Mouse (Mus musculus) kidney, adult 18-20 months (tissue): ENCODE measurements around the gene Boc.

Source experiments
- DNase-seq: peaks from one replicate; pipeline ENCODE4 v3.0.0; 2021

The Boc gene

GRCm38 (mm10) chr16:44526689-44527088 lies 32.0 kb downstream of the Boc start:
- no peak for DNase-seq

GRCm38 (mm10) chr16:44526044-44526443 lies 32.7 kb downstream of the Boc start:
- no peak for DNase-seq

GRCm38 (mm10) chr16:44523595-44523994 lies 35.1 kb downstream of the Boc start:
- no peak for DNase-seq

GRCm38 (mm10) chr16:44516498-44516897 lies 42.2 kb downstream of the Boc start:
- no peak for DNase-seq

GRCm38 (mm10) chr16:44510521-44511213 lies 48.0 kb downstream of the Boc start:
- DNase-seq: no peak

GRCm38 (mm10) chr16:44509458-44510344 lies 49.0 kb downstream of the Boc start:
- DNase-seq: no peak

GRCm38 (mm10) chr16:44508772-44509171 lies 49.9 kb downstream of the Boc start:
- DNase-seq: no peak

GRCm38 (mm10) chr16:44508025-44508424 lies 50.7 kb downstream of the Boc start:
- DNase-seq: no peak

- no peak for DNase-seq
These were observed 51.4 kb downstream of the Boc start for GRCm38 (mm10) chr16:44507027-44507929.

- DNase-seq: no peak
These were observed 53.5 kb downstream of the Boc start for GRCm38 (mm10) chr16:44505243-44505642.

GRCm38 (mm10) chr16:44502895-44503575 lies 55.7 kb downstream of the Boc start:
- no peak for DNase-seq

- DNase-seq: no peak
These were observed 56.4 kb downstream of the Boc start for GRCm38 (mm10) chr16:44502325-44502724.

GRCm38 (mm10) chr16:44501783-44502182 lies 56.9 kb downstream of the Boc start:
- DNase-seq: no peak

- DNase-seq: no peak
These were observed 60.2 kb downstream of the Boc start for GRCm38 (mm10) chr16:44498447-44498846.

- DNase-seq: no peak
These were observed 61.7 kb downstream of the Boc start for GRCm38 (mm10) chr16:44496971-44497464.

- DNase-seq: peak; percentile 34
These were observed 64.1 kb downstream of the Boc start for GRCm38 (mm10) chr16:44494441-44495108.

- no peak for DNase-seq
These were observed 64.8 kb downstream of the Boc start for GRCm38 (mm10) chr16:44493868-44494267.

- no peak for DNase-seq
These were observed 66.0 kb downstream of the Boc start for GRCm38 (mm10) chr16:44492706-44493105.

GRCm38 (mm10) chr16:44492151-44492550 lies 66.5 kb downstream of the Boc start:
- no peak for DNase-seq

- no peak for DNase-seq
These were observed 67.6 kb downstream of the Boc start for GRCm38 (mm10) chr16:44491051-44491450.

- no peak for DNase-seq
These were observed 71.5 kb downstream of the Boc start for GRCm38 (mm10) chr16:44487194-44487593.

GRCm38 (mm10) chr16:44486612-44487011 lies 72.1 kb downstream of the Boc start:
- DNase-seq: no peak
